Mouse (Mus musculus) c-Kit-positive CD71-negative TER-119-negative erythroid progenitor cells, embryonic 14.5 days (primary cell): Measurements from ENCODE around the gene Xpnpep3.
"Not testable (repeated sequence)": the region's sequence is repeated elsewhere in the genome, so short reads cannot be mapped to it uniquely, and the experiment has no call there.

ENCODE experiments used
- DNase-seq: peaks from one replicate; pipeline ENCODE4 v3.0.0-alpha.2; 2013; ENCODE audit warnings: low read depth

Gene Xpnpep3

GRCm38 (mm10) chr15:81405008-81405407, 5.1 kb downstream of the Xpnpep3 start:
- no peak for DNase-seq

GRCm38 (mm10) chr15:81408199-81408598, 8.3 kb downstream of the Xpnpep3 start, which contains the start of gene Dnajb7:
Gene Dnajb7 (minus strand): TSS chr15:81408299.
- no peak for DNase-seq

GRCm38 (mm10) chr15:81416763-81417310, 16.9 kb downstream of the Xpnpep3 start:
- not testable (repeated sequence) for DNase-seq

- DNase-seq: no peak
Observed at GRCm38 (mm10) chr15:81418065-81418464, 18.1 kb downstream of the Xpnpep3 start.

- DNase-seq: no peak
Observed at GRCm38 (mm10) chr15:81421454-81421853, 21.5 kb downstream of the Xpnpep3 start.

- no peak for DNase-seq
Observed at GRCm38 (mm10) chr15:81422156-81422681, 22.3 kb downstream of the Xpnpep3 start.

GRCm38 (mm10) chr15:81425311-81425710, 25.4 kb downstream of the Xpnpep3 start:
- no peak for DNase-seq

GRCm38 (mm10) chr15:81427947-81428346, 28.0 kb downstream of the Xpnpep3 start:
- DNase-seq: no peak

- DNase-seq: no peak
Observed at GRCm38 (mm10) chr15:81431195-81431594, 31.3 kb downstream of the Xpnpep3 start.

GRCm38 (mm10) chr15:81438345-81438744, 38.4 kb downstream of the Xpnpep3 start:
- no peak for DNase-seq

GRCm38 (mm10) chr15:81439236-81439635, 39.3 kb downstream of the Xpnpep3 start:
- no peak for DNase-seq

GRCm38 (mm10) chr15:81448463-81448862, 48.5 kb downstream of the Xpnpep3 start:
- peak; percentile 65 for DNase-seq

- no peak for DNase-seq
Observed at GRCm38 (mm10) chr15:81461523-81461922, 61.6 kb downstream of the Xpnpep3 start.

GRCm38 (mm10) chr15:81465016-81465660, 65.2 kb downstream of the Xpnpep3 start:
- DNase-seq: no peak

- peak; percentile 98 for DNase-seq
Observed at GRCm38 (mm10) chr15:81465901-81466737, 66.2 kb downstream of the Xpnpep3 start, which contains the start of gene Rbx1. Gene Rbx1 (plus strand): TSS chr15:81466296.

- DNase-seq: no peak
Observed at GRCm38 (mm10) chr15:81466738-81467113, 66.8 kb downstream of the Xpnpep3 start.

GRCm38 (mm10) chr15:81470735-81471134, 70.8 kb downstream of the Xpnpep3 start:
- DNase-seq: no peak

- DNase-seq: no peak
Observed at GRCm38 (mm10) chr15:81472256-81472655, 72.3 kb downstream of the Xpnpep3 start.

- no peak for DNase-seq
Observed at GRCm38 (mm10) chr15:81475654-81476053, 75.7 kb downstream of the Xpnpep3 start.

- no peak for DNase-seq
Observed at GRCm38 (mm10) chr15:81476597-81476996, 76.7 kb downstream of the Xpnpep3 start.

GRCm38 (mm10) chr15:81479446-81480213, 79.7 kb downstream of the Xpnpep3 start:
- no peak for DNase-seq

- DNase-seq: not testable (repeated sequence)
Observed at GRCm38 (mm10) chr15:81480284-81480683, 80.3 kb downstream of the Xpnpep3 start.
